Mouse (Mus musculus) monocyte, adult 2 months (primary cell): ENCODE data around the gene S1pr2.
A peak's percentile ranks its signal among the peaks of the same experiment; 100 is the strongest.
"Not testable (repeated sequence)": the region's sequence is repeated elsewhere in the genome, so short reads cannot be mapped to it uniquely, and the experiment has no call there.

Experiments
- DNase-seq, 2 experiments: peaks; one replicate each; pipeline ENCODE4 v3.0.0; 2022; ENCODE audit warnings: low spot score in 2 of 2, low read depth in 1 of 2

S1pr2 gene

GRCm38 (mm10) chr9:20976216-20976960, at the start of gene S1pr2:
Gene S1pr2, minus strand, starts transcription at chr9:20976781.
- DNase-seq, result peak; percentile 27 to 63

DNA sequence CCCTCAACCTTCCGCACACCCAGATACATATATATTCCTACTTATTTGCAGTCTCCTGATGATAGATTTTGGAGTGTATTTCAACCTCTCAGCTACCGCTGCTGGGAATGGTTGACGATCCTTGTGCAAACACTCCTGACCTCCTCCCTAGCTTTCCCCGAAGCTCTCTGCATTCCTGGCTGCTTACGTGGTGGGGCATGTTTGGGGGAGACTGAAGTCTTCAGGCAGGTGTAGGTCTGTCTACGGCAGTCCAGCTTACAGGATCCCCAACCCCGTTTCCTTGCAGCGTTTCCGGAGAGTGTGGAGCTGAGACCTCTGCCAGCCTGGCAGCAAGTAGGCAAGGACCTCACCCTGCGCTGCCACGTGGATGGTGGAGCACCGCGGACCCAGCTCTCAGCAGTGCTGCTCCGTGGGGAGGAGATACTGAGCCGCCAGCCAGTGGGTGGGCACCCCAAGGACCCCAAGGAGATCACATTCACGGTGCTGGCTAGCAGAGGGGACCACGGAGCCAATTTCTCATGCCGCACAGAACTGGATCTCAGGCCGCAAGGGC, 48.8 kb upstream of the S1pr2 start:
- DNase-seq, result no peak

DNA sequence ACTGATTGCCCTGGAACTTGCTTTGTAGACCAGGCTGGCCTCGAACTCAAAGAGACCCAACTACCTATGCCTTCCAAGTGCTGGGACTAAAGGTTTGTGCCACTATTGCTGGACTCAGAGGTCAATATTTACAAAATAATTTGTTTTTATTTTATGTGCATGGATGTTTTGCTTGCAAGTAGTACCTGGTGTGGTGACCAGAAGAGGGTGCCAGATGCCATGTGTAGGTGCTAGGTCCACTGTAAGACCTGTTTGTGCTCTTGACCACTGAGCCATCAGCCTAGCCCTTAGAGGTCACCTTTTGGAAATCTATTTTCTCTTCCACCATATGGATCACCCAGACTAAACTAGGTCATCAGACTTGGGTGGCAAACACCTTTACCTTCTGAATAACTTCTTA, 46.1 kb upstream of the S1pr2 start:
- no peak for DNase-seq

DNA sequence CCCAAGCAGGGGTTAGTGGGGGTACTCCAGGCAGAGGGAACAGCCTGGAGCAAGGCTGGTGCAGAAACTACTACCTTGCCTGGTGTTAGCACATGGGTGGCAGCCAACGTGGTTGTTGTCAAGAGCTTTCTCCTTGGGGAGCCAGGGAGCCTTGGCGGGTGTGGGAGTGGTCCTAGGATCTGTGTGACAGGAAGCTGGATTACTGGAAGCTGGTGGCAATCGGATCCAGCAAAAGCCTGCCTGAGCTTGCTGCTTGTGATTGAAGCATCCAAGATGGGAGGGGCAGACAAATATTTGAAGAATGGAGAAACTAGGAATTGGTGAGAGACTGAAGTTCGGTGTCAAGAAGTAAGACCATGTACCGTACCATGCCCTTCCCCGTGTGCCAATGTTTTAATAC, 45.7 kb upstream of the S1pr2 start:
- DNase-seq, result no peak

DNA sequence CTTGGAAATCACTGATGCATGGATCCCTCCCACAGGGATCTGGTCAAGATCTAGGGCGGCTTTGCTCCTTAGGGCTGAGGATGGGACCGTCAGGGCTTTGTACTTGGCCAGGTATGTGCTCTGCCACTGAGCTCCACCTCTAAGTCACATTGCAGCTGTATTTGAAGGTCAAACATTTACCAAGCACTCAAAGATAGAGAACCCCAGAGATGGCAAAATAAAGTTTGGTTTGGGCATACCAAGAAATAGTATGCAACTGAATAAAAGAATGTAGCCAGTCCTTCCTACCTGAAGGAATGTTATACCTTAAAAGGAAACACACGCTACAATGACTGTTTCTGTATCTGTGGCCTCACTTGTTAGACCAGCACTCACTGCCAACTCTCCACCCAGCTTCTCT, 44.8 kb upstream of the S1pr2 start:
- no peak for DNase-seq

DNA sequence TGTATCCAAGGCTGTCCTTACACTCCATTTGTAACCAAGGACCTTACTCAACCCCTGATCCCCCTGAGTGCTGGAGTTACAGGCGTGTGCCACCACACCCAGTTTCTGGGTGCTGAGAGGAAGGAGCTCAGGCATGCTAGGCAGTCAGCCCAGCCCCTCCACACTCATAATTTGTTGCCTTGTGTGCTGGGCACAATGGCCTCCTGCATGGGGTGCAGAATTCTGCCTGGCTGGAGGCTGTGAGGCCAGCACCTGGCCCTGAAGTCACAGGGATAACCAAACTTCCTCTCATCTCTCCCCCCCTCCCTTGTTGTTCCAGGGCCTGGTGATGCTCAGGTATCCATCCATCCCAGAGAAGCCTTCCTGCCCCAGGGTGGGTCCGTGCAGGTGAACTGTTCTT, 42.0 kb upstream of the S1pr2 start:
- DNase-seq, result no peak

GRCm38 (mm10) chr9:21017177-21017575, 40.6 kb upstream of the S1pr2 start:
- no peak for DNase-seq

GRCm38 (mm10) chr9:21016331-21017176, 40.0 kb upstream of the S1pr2 start:
- DNase-seq, result peak in 1 of 2 experiments; percentile 63

GRCm38 (mm10) chr9:21015571-21016130, 39.1 kb upstream of the S1pr2 start, which contains the start of gene Icam1:
Gene Icam1, plus strand, starts transcription at chr9:21015985.
- DNase-seq, result peak in 1 of 2 experiments; percentile 77

DNA sequence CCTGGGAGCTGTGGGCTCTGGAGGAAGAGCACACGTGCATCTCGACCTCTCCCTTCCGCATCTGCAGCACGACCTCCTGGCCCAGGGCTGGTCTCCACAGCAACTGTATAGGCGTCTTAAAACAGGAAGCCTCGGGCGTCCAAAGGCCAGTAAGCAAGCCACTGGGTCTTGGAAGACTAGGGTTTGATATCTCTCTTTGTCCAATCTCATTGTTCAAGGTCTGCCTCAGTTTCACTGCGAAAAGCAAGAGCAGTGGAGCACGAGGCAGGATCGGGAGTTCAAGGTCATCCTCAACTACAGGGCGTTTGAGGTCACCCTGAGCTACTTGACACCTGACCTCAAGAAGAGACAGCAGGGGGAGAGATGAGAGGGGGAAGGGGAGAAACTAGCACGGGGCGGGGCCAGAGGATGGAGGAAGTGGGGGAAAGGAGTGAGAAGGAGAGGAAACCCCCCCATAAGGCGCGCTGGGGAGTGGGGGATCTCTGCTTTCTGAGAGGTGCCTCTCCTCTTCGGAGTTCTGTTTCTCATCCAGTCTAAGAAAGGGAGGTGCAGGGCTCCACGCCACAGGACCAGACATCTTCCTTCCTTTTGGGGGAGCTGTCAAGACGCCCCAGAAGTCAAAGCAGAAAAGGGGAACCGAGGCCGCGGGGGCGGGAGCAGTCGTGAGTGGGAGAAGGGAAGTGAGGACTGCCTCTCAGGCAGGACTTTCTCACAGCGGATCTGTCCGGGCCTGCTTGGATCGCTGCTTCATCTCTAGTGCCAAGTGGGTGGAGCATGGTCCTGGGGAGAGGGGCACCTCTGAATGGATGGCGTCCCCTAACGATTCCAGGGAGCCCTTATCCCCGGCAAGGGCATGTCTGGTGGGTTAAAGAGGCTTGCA, 38.4 kb upstream of the S1pr2 start:
- DNase-seq, result peak; percentile 88 to 93

DNA sequence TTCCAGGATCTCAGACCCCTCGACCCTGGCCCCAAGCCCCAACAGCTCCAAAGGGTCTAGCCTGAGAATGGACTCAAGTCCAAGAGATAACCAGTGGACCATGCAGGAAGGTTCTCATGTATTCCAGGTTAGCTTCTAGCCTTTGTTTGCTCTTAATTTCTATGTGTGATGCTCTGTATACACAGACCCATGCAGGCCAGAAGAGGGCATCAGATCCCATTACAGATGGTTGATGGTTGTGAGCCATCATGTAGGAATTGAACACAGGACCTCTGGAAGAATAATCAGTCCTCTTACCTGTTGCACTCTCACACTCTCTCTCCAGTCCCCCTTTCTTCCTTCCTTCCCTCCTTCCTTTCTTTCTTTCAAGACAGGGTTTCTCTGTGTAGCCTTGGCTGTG, 35.8 kb upstream of the S1pr2 start:
- DNase-seq, result no peak

DNA sequence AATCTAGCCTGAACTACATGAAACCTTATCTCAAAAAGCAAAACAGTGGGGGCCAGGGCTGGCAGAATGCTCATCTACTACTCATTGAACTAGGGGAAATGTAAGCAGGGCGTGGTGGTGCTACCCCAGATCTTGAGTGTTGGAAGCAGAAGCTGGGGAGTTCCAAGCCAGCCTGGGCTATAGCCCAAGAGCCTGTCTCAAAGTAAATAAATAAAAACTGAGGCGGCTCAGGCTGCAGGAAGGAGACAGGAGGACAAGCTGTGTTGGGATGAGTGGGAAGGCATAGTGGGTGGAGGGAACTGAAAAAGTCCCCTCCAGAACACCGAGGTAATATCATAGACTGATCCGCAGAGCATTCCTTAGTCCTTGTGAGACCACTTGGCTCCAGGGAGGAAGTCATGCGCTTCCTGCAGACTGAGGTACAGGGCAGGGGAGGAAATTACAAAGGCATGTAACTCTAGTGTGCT, 35.3 kb upstream of the S1pr2 start:
- no peak for DNase-seq

GRCm38 (mm10) chr9:21010939-21011541, 34.5 kb upstream of the S1pr2 start:
- not testable (repeated sequence) for DNase-seq

DNA sequence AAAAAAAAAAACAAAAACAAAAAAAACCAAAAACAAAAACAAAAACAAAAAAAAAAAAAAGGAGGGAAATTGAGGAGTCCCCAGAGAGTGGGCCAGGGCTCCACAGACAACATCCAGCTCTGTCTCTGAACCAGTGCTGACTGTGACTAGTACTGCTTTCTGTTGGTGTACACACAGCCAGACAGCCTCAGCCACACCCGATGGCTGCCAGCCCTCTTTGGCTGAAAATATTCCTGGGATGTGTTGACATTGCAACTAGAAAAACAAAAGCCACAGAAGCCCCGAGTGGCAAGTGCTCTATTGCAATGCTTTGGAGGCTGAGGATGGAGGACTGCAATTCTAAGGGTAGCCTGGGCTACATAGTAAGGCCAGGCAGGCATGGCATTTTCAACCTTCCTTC, 33.8 kb upstream of the S1pr2 start:
- DNase-seq, result no peak

DNA sequence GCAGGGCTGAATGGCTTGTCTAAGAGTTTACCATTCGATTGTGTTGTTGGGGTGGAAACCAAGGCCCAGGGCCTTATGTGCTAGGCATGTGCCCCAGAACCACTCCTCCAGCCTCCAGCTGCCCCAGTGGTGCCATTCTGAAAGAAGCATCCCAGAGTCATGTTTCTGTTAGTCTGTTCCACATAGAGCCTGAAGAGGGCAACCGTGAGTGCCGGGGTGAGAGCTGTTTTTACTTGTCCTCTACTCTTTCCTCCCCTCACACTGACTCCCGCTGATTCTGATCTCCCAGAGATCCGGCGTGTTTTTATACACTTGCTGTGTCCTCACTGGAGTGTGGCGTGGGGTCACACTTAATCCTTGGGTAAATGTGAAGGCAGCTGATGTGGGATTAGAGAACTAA, 31.4 kb upstream of the S1pr2 start:
- no peak for DNase-seq

- DNase-seq, result no peak
These were observed 30.9 kb upstream of the S1pr2 start for GRCm38 (mm10) chr9:21007313-21007952.

DNA sequence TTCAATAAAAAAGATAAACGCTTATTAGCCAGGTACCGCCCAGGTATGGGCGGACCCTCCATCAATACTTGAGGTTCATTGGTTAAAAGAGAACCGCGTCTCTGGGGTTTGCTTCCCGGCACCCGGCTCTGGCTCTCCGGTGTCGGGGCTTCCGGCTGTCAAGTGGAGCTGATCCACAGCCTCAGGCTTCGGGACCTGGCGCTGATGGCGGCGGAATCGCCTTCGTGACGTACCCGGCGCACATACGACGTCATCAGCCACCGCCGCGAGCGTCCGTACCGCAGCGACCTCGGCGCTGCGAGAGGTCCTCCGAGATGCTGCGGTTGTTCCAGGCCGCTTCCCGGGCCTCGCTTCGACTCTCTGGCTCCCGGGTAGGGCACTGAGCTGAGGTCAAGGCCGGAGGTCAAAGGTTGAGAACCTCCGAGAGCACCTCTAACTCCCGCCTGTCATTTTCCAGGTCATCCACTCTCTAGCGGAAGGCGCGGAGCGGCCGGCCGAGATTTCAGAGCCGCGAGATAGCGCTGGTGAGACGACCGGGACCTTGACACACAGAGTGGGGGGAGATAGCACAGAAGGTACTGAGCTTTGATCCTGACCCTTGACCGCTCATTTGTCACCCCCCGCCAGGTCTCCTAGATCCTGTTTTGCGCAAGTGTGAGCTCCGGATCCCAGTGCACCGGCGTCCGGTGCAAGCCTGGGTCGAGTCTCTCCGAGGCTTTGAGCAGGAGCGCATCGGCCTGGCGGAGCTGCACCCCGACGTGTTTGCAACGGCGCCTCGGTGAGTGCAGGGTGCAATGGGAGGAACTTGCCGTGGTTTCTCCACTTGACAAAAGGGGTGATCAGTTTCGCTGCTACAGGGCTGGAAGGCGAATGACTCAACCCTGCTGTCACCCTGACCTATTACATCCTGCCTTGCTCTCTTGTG, 26.3 kb upstream of the S1pr2 start, which contains the start of gene Mrpl4:
TSS of gene Mrpl4 (plus strand) at position 112 of the 925 bp plus-strand sequence.
- DNase-seq, result peak; percentile 55 to 81

- DNase-seq, result no peak
These were observed 25.7 kb upstream of the S1pr2 start for GRCm38 (mm10) chr9:21002270-21002626.
